Mouse (Mus musculus) heart, postnatal 0 days (tissue): ENCODE measurements around the gene Gm3854. TPM values are rescaled to one million over a fixed set of nuclear protein-coding genes. Genes with fewer than 3 reads are reported as not detected.

Experiments used
- ATAC-seq: fragments of 200-750 bp; cut with Nextera tagmentation; 2 replicates; pipeline ENCODE4 v1.8.0; 2017; ENCODE audit warnings: low read depth, moderate number of reproducible peaks, moderate library complexity; ENCODE audit not compliant: insufficient read depth
- DNase-seq: peaks from one replicate; pipeline ENCODE4 v3.0.0-alpha.2; 2016; ENCODE audit warnings: low spot score
- H3K27ac ChIP-seq: fragments of 300-500 bp; sonication (generic); 2 replicates; pipeline ENCODE4 v1.5.1; 2014; ENCODE audit warnings: low read depth, mild to moderate bottlenecking
- H3K27me3 ChIP-seq: fragments of 300-500 bp; sonication (generic); 2 replicates; pipeline ENCODE4 v1.6.1; 2014; ENCODE audit warnings: low read length, mixed read lengths; ENCODE audit not compliant: control insufficient read depth, insufficient read depth
- H3K36me3 ChIP-seq: fragments of 300-500 bp; sonication (generic); replicated peaks from 2 replicates; pipeline ENCODE4 v1.6.1; 2014; ENCODE audit warnings: low read length, mixed read lengths; ENCODE audit not compliant: control insufficient read depth, insufficient read depth
- H3K4me1 ChIP-seq: fragments of 300-500 bp; sonication (generic); 2 replicates; pipeline ENCODE4 v1.6.1; 2014; ENCODE audit warnings: antibody characterized with exemption; ENCODE audit not compliant: control insufficient read depth, insufficient read depth
- H3K4me2 ChIP-seq: fragments of 300-500 bp; sonication (generic); 2 replicates; pipeline ENCODE4 v1.6.1; 2014; ENCODE audit warnings: low read depth, mild to moderate bottlenecking, low read length, moderate library complexity
- H3K4me3 ChIP-seq: fragments of 300-500 bp; sonication (generic); 2 replicates; pipeline ENCODE4 v1.5.1; 2014; ENCODE audit warnings: low read depth, low read length
- H3K9ac ChIP-seq: fragments of 300-500 bp; sonication (generic); replicated peaks from 2 replicates; pipeline ENCODE4 v1.6.1; 2014; ENCODE audit warnings: low read depth, low read length, mixed read lengths
- H3K9me3 ChIP-seq: fragments of 300-500 bp; sonication (generic); replicated peaks from 2 replicates; pipeline ENCODE4 v1.6.1; 2016; ENCODE audit warnings: low read length; ENCODE audit not compliant: control insufficient read depth
- CTCF ChIP-seq: IDR thresholded peaks from 2 replicates; pipeline ENCODE4 v1.5.1; 2016; ENCODE audit warnings: antibody characterized with exemption, control low read depth, low read depth
- EP300 ChIP-seq: IDR thresholded peaks from 2 replicates; pipeline ENCODE4 v1.6.1; 2016; ENCODE audit warnings: antibody characterized with exemption, low read depth
- WGBS: fragments of 180-500 bp; shearing (Covaris S2); extraction: QIAGEN DNeasy Blood & Tissue Kit; methylation state at CpG from one replicate; pipeline ENCODE4 v1.1.7; 2014; 5-methylcytosine and 5-hydroxymethylcytosine counted together
- polyA plus RNA-seq: library from polyadenylated mRNA; unstranded; fragments of >200 nt; fragmentation: Nextera tagmentation; extraction: Ambion mirVana; gene quantifications from 2 replicates; pipeline ENCODE4 v1.2.1, GENCODE M21; 2015
- total RNA-seq: library from RNA; depleted of rRNA; stranded (reverse); fragments of >200 nt; gene quantifications from 2 replicates; pipeline ENCODE4 v1.2.3, GENCODE M21; 2014; ENCODE audit warnings: low replicate concordance; rRNA removed

Gene Gm3854
- total and polyA plus RNA-seq, 2 experiments from 2014 or later, result 0.44 TPM; not detected in 1

- ATAC-seq, result no peak
- no peak for DNase-seq
- 72% methylated on average over 8 of the region's 8 CpGs for WGBS
- no peaks in the 10 kb centered on the region for H3K9me3 ChIP-seq
- no peak overlapping the region for H3K4me2 ChIP-seq
- no peak overlapping the region for H3K9ac ChIP-seq
- no peaks in the 10 kb centered on the region for H3K27me3 ChIP-seq
- 0 out of 2 replicates have a peak overlapping the region, but pooled peaks have one; percentile 38 for H3K27ac ChIP-seq
- TF ChIP-seq CTCF, result no peak
- no peak for TF ChIP-seq EP300
- H3K4me3 ChIP-seq, result no peak overlapping the region
- H3K4me1 ChIP-seq, result peaks cover 8% of the 10 kb centered on the region; the same call in 1 of the 2 replicates
- peaks cover 34% of the 10 kb centered on the region for H3K36me3 ChIP-seq
Observed at GRCm38 (mm10) chr7:6386995-6387394, 43.4 kb downstream of the Gm3854 start.

GRCm38 (mm10) chr7:6388971-6389370, 45.4 kb downstream of the Gm3854 start:
- H3K4me2 ChIP-seq, result no peak overlapping the region
- peaks cover 52% of the 10 kb centered on the region for H3K36me3 ChIP-seq
- WGBS, result 79% methylated on average over 5 of the region's 5 CpGs
- no peaks in the 10 kb centered on the region for H3K27me3 ChIP-seq
- no peaks in the 10 kb centered on the region for H3K9me3 ChIP-seq
- no peak overlapping the region for H3K9ac ChIP-seq
- TF ChIP-seq EP300 (no peak), CTCF (no peak)
- ATAC-seq (no peak), DNase-seq (no peak)
- H3K27ac ChIP-seq, result no peak overlapping the region
- no peaks in the 10 kb centered on the region for H3K4me1 ChIP-seq
- no peak overlapping the region for H3K4me3 ChIP-seq

- H3K36me3 ChIP-seq, result peaks cover 57% of the 10 kb centered on the region
- no peaks in the 10 kb centered on the region for H3K27me3 ChIP-seq
- TF ChIP-seq CTCF (no peak), EP300 (no peak)
- no peaks in the 10 kb centered on the region for H3K4me1 ChIP-seq
- no peak for DNase-seq
- no peak overlapping the region for H3K4me2 ChIP-seq
- no peak overlapping the region for H3K9ac ChIP-seq
- H3K9me3 ChIP-seq, result no peaks in the 10 kb centered on the region
- no peak overlapping the region for H3K4me3 ChIP-seq
- 65% methylated on average over 5 of the region's 5 CpGs for WGBS
- no peak for ATAC-seq
- no peak overlapping the region for H3K27ac ChIP-seq
Observed at GRCm38 (mm10) chr7:6389449-6389848, 45.9 kb downstream of the Gm3854 start.

- no peak for TF ChIP-seq EP300
- no peak for TF ChIP-seq CTCF
- ATAC-seq (no peak), DNase-seq (peak; percentile 22)
- peak within 1 kb of the TSS; percentile 35 for H3K4me3 ChIP-seq
- no peaks in the 10 kb centered on the region for H3K4me1 ChIP-seq
- H3K27me3 ChIP-seq, result no peaks in the 10 kb centered on the region
- 26% methylated on average over 25 of the region's 25 CpGs for WGBS
- H3K27ac ChIP-seq, result no peak within 1 kb of the TSS
- H3K36me3 ChIP-seq, result peaks cover 28% of the 10 kb centered on the region
- no peaks in the 10 kb centered on the region for H3K9me3 ChIP-seq
- H3K9ac ChIP-seq, result no peak within 1 kb of the TSS
- peak within 1 kb of the TSS; percentile 59 for H3K4me2 ChIP-seq
Observed at GRCm38 (mm10) chr7:6397996-6398975, 54.7 kb downstream of the Gm3854 start, which contains the start of gene Smim17. TSS of gene Smim17 (plus strand) at chr7:6398715.

Other genes starting within 250 kb of the Gm3854 start
- 84.1 and 86.2 TPM in 2 replicates for gene Zfp787, start 187.8 kb upstream of the Gm3854 start, total RNA-seq
- gene Zfp787, start 187.8 kb upstream of the Gm3854 start, polyA plus RNA-seq, result 37.6 and 38.5 TPM in 2 replicates
- gene Zfp444, start 171.5 kb upstream of the Gm3854 start, total RNA-seq, result 24.2 and 58.7 TPM in 2 replicates
- 20.7 and 28.0 TPM in 2 replicates for gene Zfp444, start 171.5 kb upstream of the Gm3854 start, polyA plus RNA-seq
- gene Galp, start 146.7 kb upstream of the Gm3854 start, total RNA-seq, result not detected in 2 replicates
- gene Galp, start 146.7 kb upstream of the Gm3854 start, polyA plus RNA-seq, result not detected in 2 replicates
- not detected in 2 replicates for gene Zscan5b, start 121.5 kb upstream of the Gm3854 start, total RNA-seq
- not detected in 2 replicates for gene Zscan5b, start 121.5 kb upstream of the Gm3854 start, polyA plus RNA-seq
- not detected in 2 replicates for gene Epp13, start 91.0 kb upstream of the Gm3854 start, total RNA-seq
- gene Epp13, start 91.0 kb upstream of the Gm3854 start, polyA plus RNA-seq, result not detected in 2 replicates
- gene Zfp667, start 57.2 kb upstream of the Gm3854 start, total RNA-seq, result 0.95 and 2.7 TPM in 2 replicates
- 3.3 and 4.7 TPM in 2 replicates for gene Zfp667, start 57.2 kb upstream of the Gm3854 start, polyA plus RNA-seq
- gene Zfp583, start 12.5 kb upstream of the Gm3854 start, total RNA-seq, result 3.1 TPM in 1 of 2 replicates, not detected in the other
- 2.6 and 3.1 TPM in 2 replicates for gene Zfp583, start 12.5 kb upstream of the Gm3854 start, polyA plus RNA-seq
- 0.11 TPM in 1 of 2 replicates, not detected in the other for gene Zfp78, start 19.5 kb downstream of the Gm3854 start, total RNA-seq
- 0.94 and 1.3 TPM in 2 replicates for gene Zfp78, start 19.5 kb downstream of the Gm3854 start, polyA plus RNA-seq
- gene Zfp28, start 39.5 kb downstream of the Gm3854 start, total RNA-seq, result 2.5 and 5.3 TPM in 2 replicates
- gene Zfp28, start 39.5 kb downstream of the Gm3854 start, polyA plus RNA-seq, result 6.9 and 8.0 TPM in 2 replicates
- not detected in 2 replicates for gene Smim17, start 55.0 kb downstream of the Gm3854 start, total RNA-seq
- gene Smim17, start 55.0 kb downstream of the Gm3854 start, polyA plus RNA-seq, result 0.12 and 0.21 TPM in 2 replicates
- not detected in 2 replicates for gene Gm20715, start 66.5 kb downstream of the Gm3854 start, total RNA-seq
- gene Gm20715, start 66.5 kb downstream of the Gm3854 start, polyA plus RNA-seq, result not detected in 2 replicates
- not detected in 2 replicates for gene Olfr1344, start 94.9 kb downstream of the Gm3854 start, total RNA-seq
- gene Olfr1344, start 94.9 kb downstream of the Gm3854 start, polyA plus RNA-seq, result not detected in 2 replicates
- not detected in 2 replicates for gene Olfr1336, start 112.4 kb downstream of the Gm3854 start, total RNA-seq
- not detected in 2 replicates for gene Olfr1336, start 112.4 kb downstream of the Gm3854 start, polyA plus RNA-seq
- gene Olfr1346, start 123.3 kb downstream of the Gm3854 start, total RNA-seq, result not detected in 2 replicates
- gene Olfr1346, start 123.3 kb downstream of the Gm3854 start, polyA plus RNA-seq, result not detected in 2 replicates
- gene Olfr5, start 143.2 kb downstream of the Gm3854 start, total RNA-seq, result not detected in 2 replicates
- gene Olfr5, start 143.2 kb downstream of the Gm3854 start, polyA plus RNA-seq, result not detected in 2 replicates
- gene Olfr1347, start 156.0 kb downstream of the Gm3854 start, total RNA-seq, result not detected in 2 replicates
- not detected in 2 replicates for gene Olfr1347, start 156.0 kb downstream of the Gm3854 start, polyA plus RNA-seq
- gene Olfr1348, start 165.0 kb downstream of the Gm3854 start, total RNA-seq, result not detected in 2 replicates
- gene Olfr1348, start 165.0 kb downstream of the Gm3854 start, polyA plus RNA-seq, result not detected in 2 replicates
- not detected in 2 replicates for gene Olfr1349, start 179.2 kb downstream of the Gm3854 start, total RNA-seq
- gene Olfr1349, start 179.2 kb downstream of the Gm3854 start, polyA plus RNA-seq, result not detected in 2 replicates
- not detected in 2 replicates for gene Olfr1350, start 221.1 kb downstream of the Gm3854 start, total RNA-seq
- gene Olfr1350, start 221.1 kb downstream of the Gm3854 start, polyA plus RNA-seq, result not detected in 2 replicates